Mouse (Mus musculus): ENCODE results near the gene Kng2.
"Not testable (repeated sequence)": the region's sequence is repeated elsewhere in the genome, so short reads cannot be mapped to it uniquely, and the experiment has no call there.

Kng2 gene

GRCm38 (mm10) chr16:22955397-22956084, 73.7 kb downstream of the Kng2 start:
- DNase-seq: no peak

DNA sequence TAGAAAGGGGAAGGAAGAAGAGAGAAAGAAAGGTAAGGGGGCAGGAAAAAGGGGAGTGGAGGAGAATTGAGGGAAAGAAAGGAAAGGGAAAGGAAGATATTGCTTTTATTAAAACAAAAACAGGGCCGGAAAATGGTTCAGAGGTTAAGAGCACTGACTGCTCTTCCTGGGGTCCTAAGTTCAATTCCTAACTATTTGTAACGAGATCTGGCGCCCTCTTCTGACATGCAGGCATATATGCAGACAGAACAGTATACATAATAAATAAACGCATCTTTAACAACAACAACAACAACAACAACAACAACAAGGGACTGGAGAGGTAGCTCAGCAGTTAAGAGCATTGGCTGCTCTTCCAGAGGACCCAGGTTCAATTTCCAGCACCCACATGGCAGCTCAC, 76.2 kb downstream of the Kng2 start:
- no peak for DNase-seq

DNA sequence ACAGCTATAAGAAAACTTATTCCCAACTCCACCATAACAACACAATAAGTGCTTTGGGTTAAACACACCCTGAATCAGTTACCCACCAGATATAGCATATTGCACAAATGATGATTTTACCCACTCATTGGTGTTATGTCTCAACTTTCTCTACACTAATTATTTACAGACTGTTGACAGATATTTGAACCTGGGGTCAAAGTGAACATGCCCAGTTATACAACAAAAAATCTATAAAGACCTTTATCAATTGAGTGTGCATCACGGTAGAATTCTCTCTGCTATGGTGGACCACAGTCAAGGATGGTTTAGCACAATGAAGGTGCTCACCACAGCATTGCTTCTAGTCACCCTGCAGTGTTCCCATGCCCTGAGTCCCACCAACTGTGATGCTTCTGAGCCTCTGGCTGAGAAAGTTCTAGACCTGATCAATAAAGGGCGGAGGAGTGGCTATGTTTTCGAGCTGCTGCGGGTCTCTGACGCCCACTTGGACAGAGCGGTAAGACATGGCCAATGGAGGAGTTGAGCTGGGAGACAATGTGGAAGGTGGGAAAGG, 78.4 kb downstream of the Kng2 start, which contains the start of gene Hrg:
Gene Hrg (plus strand): TSS at position 233 of the 556 bp plus-strand sequence.
- no peak for DNase-seq

- no peak for DNase-seq
Observed at GRCm38 (mm10) chr16:22947371-22947770, 81.9 kb downstream of the Kng2 start.

GRCm38 (mm10) chr16:22941825-22942476, 87.3 kb downstream of the Kng2 start:
- DNase-seq: not testable (repeated sequence)

GRCm38 (mm10) chr16:22939120-22939695, 90.1 kb downstream of the Kng2 start:
- no peak for DNase-seq

DNA sequence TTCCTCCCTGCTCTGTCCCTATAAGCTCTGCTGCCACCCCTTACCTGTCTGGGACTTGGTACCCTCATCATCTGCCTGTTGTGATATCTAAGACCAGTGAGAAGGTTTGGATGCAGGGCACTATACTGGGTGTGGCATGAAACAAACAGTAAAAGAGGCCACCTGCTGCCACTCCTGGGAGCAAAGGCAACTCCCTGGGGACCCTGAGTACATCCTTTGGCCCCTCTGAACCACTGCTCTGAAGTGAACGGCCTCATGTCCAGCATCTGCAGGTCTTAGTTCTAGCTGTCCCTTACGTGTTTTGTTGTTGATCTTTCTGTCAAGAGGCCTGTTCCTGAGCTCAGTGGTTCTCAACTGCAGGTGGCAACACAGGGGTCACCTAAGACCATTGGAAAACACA, 90.7 kb downstream of the Kng2 start:
- DNase-seq: no peak

DNA sequence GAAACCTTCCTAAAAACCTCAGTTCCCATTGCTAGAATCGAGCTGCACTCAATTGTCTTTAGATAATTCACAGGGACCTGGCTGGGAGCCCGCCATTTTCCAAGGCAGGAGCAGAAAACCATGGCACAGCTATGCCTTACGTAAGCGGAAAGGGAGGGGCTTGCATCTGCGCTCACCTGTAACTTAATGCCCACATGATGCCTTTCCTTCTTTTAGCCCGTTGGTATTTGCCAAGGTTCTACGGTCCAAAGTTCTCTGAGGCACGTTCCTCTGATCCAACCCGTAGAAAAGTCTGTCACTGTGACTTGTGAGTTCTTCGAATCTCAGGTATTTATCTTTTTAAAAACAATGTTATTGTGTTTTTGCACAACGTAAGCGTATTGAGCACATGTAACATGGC, 91.7 kb downstream of the Kng2 start:
- DNase-seq: no peak

All from lung, adult 18-20 months (tissue).